Mouse (Mus musculus) ES-Bruce4 (cell line): ENCODE measurements around the gene Exo5.

Source experiments
- CTCF ChIP-seq: IDR thresholded peaks from one replicate; pipeline ENCODE4 v1.8.1; 2011; ENCODE audit warnings: low read depth, low read length
- EP300 ChIP-seq: IDR thresholded peaks from 2 replicates; pipeline ENCODE4 v1.6.1; 2011; ENCODE audit warnings: low read depth, low read length; ENCODE audit not compliant: insufficient read depth
- POLR2A ChIP-seq: IDR thresholded peaks from one replicate; pipeline ENCODE4 v1.8.1; 2011; ENCODE audit warnings: low read length; ENCODE audit not compliant: insufficient read depth

DNA sequence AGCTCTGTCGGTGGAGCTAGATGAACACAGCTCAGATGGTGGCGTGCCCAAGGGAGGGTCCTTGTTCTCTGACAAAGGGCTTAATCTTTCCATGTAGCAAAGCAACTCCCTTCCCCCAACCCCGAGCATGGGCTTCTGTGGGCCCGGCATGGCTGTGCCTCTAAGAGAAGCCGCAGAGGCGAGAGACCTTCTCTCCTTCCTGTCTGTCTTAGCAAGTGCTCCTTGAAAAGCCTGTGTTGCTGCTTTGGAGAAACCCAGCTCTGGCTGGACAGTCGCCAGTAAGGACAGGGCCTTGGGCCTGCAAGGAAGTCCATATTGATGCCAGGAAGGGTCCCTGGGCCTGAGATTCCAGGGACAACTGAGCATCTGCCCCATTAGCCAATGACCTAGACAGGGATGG is 29.6 kb downstream of the Exo5 start:
- no peak for TF ChIP-seq CTCF
- no peak for TF ChIP-seq EP300
- no peak for TF ChIP-seq POLR2A
